Mouse (Mus musculus): ENCODE results near the gene Gamt.
A peak's percentile ranks its signal among the peaks of the same experiment; 100 is the strongest.

- TF ChIP-seq CEBPB (IDR thresholded peaks at IDR 0.05; ENCODE audit: low read depth) = no peak
- peak; percentile 33 for TF ChIP-seq CTCF (IDR thresholded peaks at IDR 0.05; ENCODE audit: control insufficient read depth, insufficient read depth, insufficient read length)
Measured at GRCm38 (mm10) chr10:80245600-80245999, 15.2 kb downstream of the Gamt start.
